Mouse (Mus musculus) G1E (cell line): ENCODE results near the gene Apobec3. TPM values are rescaled to one million over a fixed set of nuclear protein-coding genes. Genes with fewer than 3 reads are reported as not detected.
A peak's percentile ranks its signal among the peaks of the same experiment; 100 is the strongest.

Experiments
- ATAC-seq: 2 replicates; pipeline ENCODE4 v1.8.0; 2016; ENCODE audit warnings: mild to moderate bottlenecking; ENCODE audit not compliant: insufficient number of reproducible peaks, poor library complexity, low FRiP score, severe bottlenecking; ENCODE audit errors: extremely low read depth
- DNase-seq: peaks from one replicate; pipeline ENCODE4 v3.0.0; 2012; ENCODE audit warnings: low spot score
- H3K27me3 ChIP-seq: 2 replicates; pipeline ENCODE4 v1.6.1; 2012; ENCODE audit warnings: mild to moderate bottlenecking, low read length, inconsistent platforms; ENCODE audit not compliant: insufficient read depth
- H3K36me3 ChIP-seq: replicated peaks from 2 replicates; pipeline ENCODE3; 2012; ENCODE audit warnings: mild to moderate bottlenecking, inconsistent platforms
- H3K4me1 ChIP-seq: 2 replicates; pipeline ENCODE4 v1.6.1; 2012; ENCODE audit warnings: low read depth, low read length, inconsistent platforms, mixed read lengths; ENCODE audit not compliant: insufficient read depth
- H3K4me3 ChIP-seq: 2 replicates; pipeline ENCODE4 v1.5.1; 2012; ENCODE audit warnings: low read depth, mild to moderate bottlenecking, inconsistent platforms, low read length, moderate library complexity, mixed read lengths
- H3K9me3 ChIP-seq: replicated peaks from 2 replicates; pipeline ENCODE4 v1.6.1; 2012; ENCODE audit warnings: inconsistent platforms
- CTCF ChIP-seq: IDR thresholded peaks from 2 replicates; pipeline ENCODE4 v1.5.1; 2012; ENCODE audit warnings: low read depth, low read length, inconsistent platforms, mixed read lengths
- GATA1 ChIP-seq: IDR thresholded peaks from 2 replicates; pipeline ENCODE4 v1.6.1; 2012; ENCODE audit warnings: borderline replicate concordance, low read length, inconsistent platforms, mixed read lengths
- GATA2 ChIP-seq: IDR thresholded peaks from 2 replicates; pipeline ENCODE4 v1.6.1; 2012; ENCODE audit warnings: low read depth, low read length, inconsistent platforms, borderline replicate concordance
- POLR2AphosphoS5 ChIP-seq: IDR thresholded peaks from 2 replicates; pipeline ENCODE4 v1.6.1; 2012; ENCODE audit warnings: low read depth, low read length, inconsistent platforms; ENCODE audit not compliant: insufficient replicate concordance
- TAL1 ChIP-seq: conservative IDR thresholded peaks from 2 replicates; pipeline ENCODE4 v1.6.1; 2012; ENCODE audit warnings: low read depth, low read length, inconsistent platforms, mixed read lengths
- polyA plus RNA-seq: library from polyadenylated mRNA; stranded (reverse); fragments of >175 nt; gene quantifications from 2 replicates; pipeline ENCODE4 v1.2.3, GENCODE M21; 2012
- total RNA-seq, 2 experiments: library from RNA; stranded (forward) in 1 of 2; stranded (reverse) in 1 of 2; fragments of 200-1000 nt in 1 of 2; fragments of >200 nt in 1 of 2; fragmentation: Nextera tagmentation in 1 of 2; gene quantifications; 2 replicates each; pipeline ENCODE4 v1.2.3; 2014 to 2017

Gene Apobec3
- total and polyA plus RNA-seq, 3 experiments: 2.6 to 97.1 (median 39.8) TPM

- Histone ChIP-seq H3K4me1 (peaks cover 2% of the 10 kb centered on the region; the same call in 1 of the 2 replicates), H3K4me3 (no peak overlapping the region), H3K36me3 (peaks cover 37% of the 10 kb centered on the region), H3K9me3 (no peaks in the 10 kb centered on the region), H3K27me3 (0 out of 2 replicates have a peak, but pooled peaks cover 3% of the 10 kb centered on the region)
- TF ChIP-seq TAL1 (no peak), GATA2 (no peak), CTCF (no peak), POLR2AphosphoS5 (no peak), GATA1 (no peak)
- no peak for ATAC-seq
- no peak for DNase-seq
These were observed 25.8 kb downstream of the Apobec3 start for GRCm38 (mm10) chr15:79917111-79917720.

GRCm38 (mm10) chr15:79918485-79918884, 27.0 kb downstream of the Apobec3 start:
- Histone ChIP-seq H3K9me3 (no peaks in the 10 kb centered on the region), H3K4me1 (peaks cover 2% of the 10 kb centered on the region; the same call in 1 of the 2 replicates), H3K36me3 (peaks cover 44% of the 10 kb centered on the region), H3K27me3 (no peaks in the 10 kb centered on the region), H3K4me3 (no peak overlapping the region)
- DNase-seq: no peak
- ATAC-seq: no peak
- TF ChIP-seq GATA2 (no peak), TAL1 (no peak), POLR2AphosphoS5 (no peak), GATA1 (no peak), CTCF (no peak)

GRCm38 (mm10) chr15:79919787-79920186, 28.3 kb downstream of the Apobec3 start:
- no peaks in the 10 kb centered on the region for H3K4me1 ChIP-seq
- TF ChIP-seq POLR2AphosphoS5 (no peak), GATA2 (no peak), TAL1 (no peak), CTCF (no peak), GATA1 (no peak)
- H3K36me3 ChIP-seq: peaks cover 48% of the 10 kb centered on the region
- H3K4me3 ChIP-seq: no peak overlapping the region
- DNase-seq: no peak
- H3K27me3 ChIP-seq: no peaks in the 10 kb centered on the region
- no peaks in the 10 kb centered on the region for H3K9me3 ChIP-seq
- ATAC-seq: no peak

DNA sequence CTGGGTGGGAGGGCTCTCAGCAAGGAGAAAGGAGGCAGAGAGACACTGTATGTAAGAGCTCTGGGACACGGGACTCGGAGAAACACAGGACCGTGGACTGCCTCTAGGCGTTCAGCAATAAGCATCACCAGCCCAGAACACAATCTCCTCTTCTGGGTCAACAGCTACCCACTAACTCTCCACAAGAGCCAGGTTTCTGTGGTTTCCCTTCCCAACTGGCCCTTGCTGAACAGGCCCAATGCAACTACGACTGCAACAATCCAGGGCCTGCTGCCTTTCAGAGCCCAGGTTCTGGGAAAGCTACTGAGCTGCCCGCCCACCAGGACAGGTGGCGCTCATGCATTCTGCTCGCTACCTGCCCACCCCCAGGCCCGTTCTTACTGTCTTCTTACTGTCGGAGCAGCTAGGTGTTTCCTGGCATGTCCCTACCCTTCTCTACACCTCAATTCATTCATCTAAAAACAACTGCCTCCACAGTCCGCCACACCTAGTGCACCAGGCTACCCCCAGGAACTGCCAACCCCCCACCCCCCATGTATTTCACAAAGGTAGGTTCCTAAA, 35.5 kb downstream of the Apobec3 start:
- Histone ChIP-seq H3K9me3 (no peaks in the 10 kb centered on the region), H3K4me3 (peak overlapping the region; percentile 72; the same call in 1 of the 2 replicates), H3K4me1 (peaks cover 43% of the 10 kb centered on the region), H3K27me3 (no peaks in the 10 kb centered on the region), H3K36me3 (peaks cover 35% of the 10 kb centered on the region)
- DNase-seq (peak; percentile 32), ATAC-seq (no peak)
- TF ChIP-seq GATA1 (no peak), CTCF (no peak), POLR2AphosphoS5 (no peak), TAL1 (no peak), GATA2 (no peak)

- no peak for TF ChIP-seq TAL1
- TF ChIP-seq GATA1: no peak
- no peak for TF ChIP-seq GATA2
- TF ChIP-seq POLR2AphosphoS5: no peak
- no peak for TF ChIP-seq CTCF
- peak overlapping the region; percentile 72 for H3K4me3 ChIP-seq
- peaks cover 50% of the 10 kb centered on the region for H3K4me1 ChIP-seq
- no peaks in the 10 kb centered on the region for H3K9me3 ChIP-seq
- peaks cover 32% of the 10 kb centered on the region for H3K36me3 ChIP-seq
- ATAC-seq: peak; percentile 92
- H3K27me3 ChIP-seq: peaks cover 2% of the 10 kb centered on the region; the same call in 1 of the 2 replicates
- peak; percentile 96 for DNase-seq
These were observed 36.2 kb downstream of the Apobec3 start for GRCm38 (mm10) chr15:79927637-79928122.

GRCm38 (mm10) chr15:79928316-79928715, 36.9 kb downstream of the Apobec3 start:
- Histone ChIP-seq H3K27me3 (peaks cover 7% of the 10 kb centered on the region), H3K9me3 (no peaks in the 10 kb centered on the region), H3K36me3 (peaks cover 28% of the 10 kb centered on the region), H3K4me3 (peak overlapping the region; percentile 72; the same call in 1 of the 2 replicates), H3K4me1 (peaks cover 56% of the 10 kb centered on the region)
- no peak for TF ChIP-seq GATA1
- TF ChIP-seq GATA2: no peak
- no peak for TF ChIP-seq TAL1
- TF ChIP-seq CTCF: no peak
- no peak for TF ChIP-seq POLR2AphosphoS5
- ATAC-seq (no peak), DNase-seq (no peak)
